Mouse (Mus musculus) stomach, embryonic 14.5 days (tissue): ENCODE measurements around the gene Glb1l. TPM values are rescaled to one million over a fixed set of nuclear protein-coding genes. Genes with fewer than 3 reads are reported as not detected.

Experiments used
- ATAC-seq: fragments of 200-750 bp; cut with Nextera tagmentation; 2 replicates; pipeline ENCODE4 v1.8.0; 2017; ENCODE audit warnings: low read depth, moderate TSS enrichment; ENCODE audit not compliant: insufficient number of reproducible peaks, insufficient read depth, low FRiP score
- H3K27ac ChIP-seq: fragments of 300-500 bp; sonication (generic); 2 replicates; pipeline ENCODE4 v1.5.1; 2014; ENCODE audit warnings: mild to moderate bottlenecking, low read length, moderate library complexity, mixed read lengths
- H3K27me3 ChIP-seq: fragments of 300-500 bp; sonication (generic); 2 replicates; pipeline ENCODE4 v1.6.1; 2014; ENCODE audit warnings: low read length, control low read depth, mixed read lengths; ENCODE audit not compliant: control insufficient read depth, insufficient read depth
- H3K36me3 ChIP-seq: fragments of 300-500 bp; sonication (generic); 2 replicates; pipeline ENCODE4 v1.6.1; 2014; ENCODE audit warnings: mild to moderate bottlenecking, control low read depth, low read length, moderate library complexity, mixed read lengths; ENCODE audit not compliant: control insufficient read depth, insufficient read depth
- H3K4me1 ChIP-seq: fragments of 300-500 bp; sonication (generic); 2 replicates; pipeline ENCODE4 v1.6.1; 2014; ENCODE audit warnings: low read length, control low read depth, mixed read lengths; ENCODE audit not compliant: control insufficient read depth, insufficient read depth
- H3K4me2 ChIP-seq: fragments of 300-500 bp; sonication (generic); replicated peaks from 2 replicates; pipeline ENCODE4 v1.6.1; 2014; ENCODE audit warnings: low read depth, low read length, control low read depth
- H3K4me3 ChIP-seq: fragments of 300-500 bp; sonication (generic); 2 replicates; pipeline ENCODE4 v1.5.1; 2014; ENCODE audit warnings: low read depth, low read length, control low read depth
- H3K9ac ChIP-seq: fragments of 300-500 bp; sonication (generic); replicated peaks from 2 replicates; pipeline ENCODE4 v1.6.1; 2014; ENCODE audit warnings: low read depth, mild to moderate bottlenecking, control low read depth, low read length, moderate library complexity, mixed read lengths
- H3K9me3 ChIP-seq: fragments of 300-500 bp; sonication (generic); 2 replicates; pipeline ENCODE4 v1.6.1; 2016; ENCODE audit warnings: low read depth, low read length, control low read depth; ENCODE audit not compliant: control insufficient read depth
- WGBS: fragments of 180-500 bp; shearing (Covaris S2); extraction: QIAGEN DNeasy Blood & Tissue Kit; methylation state at CpG from one replicate; pipeline ENCODE4 v1.1.7; 2014; 5-methylcytosine and 5-hydroxymethylcytosine counted together
- polyA plus RNA-seq: library from polyadenylated mRNA; unstranded; fragments of >200 nt; fragmentation: Nextera tagmentation; extraction: Ambion mirVana; gene quantifications from 2 replicates; pipeline ENCODE4 v1.2.1, GENCODE M21; 2014

The Glb1l gene
- polyA plus RNA-seq, 1 experiment from 2014 or later, result 22.4 TPM

DNA sequence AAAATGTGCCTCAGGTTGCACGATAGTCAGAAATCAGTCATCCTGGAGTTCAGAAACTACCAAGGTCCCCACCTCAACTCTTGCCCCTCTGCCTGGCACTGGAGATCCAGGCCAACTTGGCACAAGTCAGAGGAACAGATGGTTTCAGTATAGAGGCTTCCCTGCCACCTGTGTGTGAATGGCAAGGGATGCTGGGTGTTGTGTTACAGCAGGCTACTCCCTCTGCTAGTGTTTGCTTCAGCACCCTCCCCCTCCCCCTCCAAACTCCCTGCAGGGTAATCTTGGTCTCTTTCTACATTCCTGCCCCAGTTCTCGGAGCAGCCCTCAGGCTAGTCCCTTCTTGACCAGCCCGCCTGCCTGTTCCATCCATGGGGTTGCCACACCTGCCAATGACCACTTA, 39.9 kb upstream of the Glb1l start:
- H3K4me1 ChIP-seq, result peaks cover 10% of the 10 kb centered on the region
- no peak for ATAC-seq
- 69% methylated on average over 3 of the region's 3 CpGs for WGBS

DNA sequence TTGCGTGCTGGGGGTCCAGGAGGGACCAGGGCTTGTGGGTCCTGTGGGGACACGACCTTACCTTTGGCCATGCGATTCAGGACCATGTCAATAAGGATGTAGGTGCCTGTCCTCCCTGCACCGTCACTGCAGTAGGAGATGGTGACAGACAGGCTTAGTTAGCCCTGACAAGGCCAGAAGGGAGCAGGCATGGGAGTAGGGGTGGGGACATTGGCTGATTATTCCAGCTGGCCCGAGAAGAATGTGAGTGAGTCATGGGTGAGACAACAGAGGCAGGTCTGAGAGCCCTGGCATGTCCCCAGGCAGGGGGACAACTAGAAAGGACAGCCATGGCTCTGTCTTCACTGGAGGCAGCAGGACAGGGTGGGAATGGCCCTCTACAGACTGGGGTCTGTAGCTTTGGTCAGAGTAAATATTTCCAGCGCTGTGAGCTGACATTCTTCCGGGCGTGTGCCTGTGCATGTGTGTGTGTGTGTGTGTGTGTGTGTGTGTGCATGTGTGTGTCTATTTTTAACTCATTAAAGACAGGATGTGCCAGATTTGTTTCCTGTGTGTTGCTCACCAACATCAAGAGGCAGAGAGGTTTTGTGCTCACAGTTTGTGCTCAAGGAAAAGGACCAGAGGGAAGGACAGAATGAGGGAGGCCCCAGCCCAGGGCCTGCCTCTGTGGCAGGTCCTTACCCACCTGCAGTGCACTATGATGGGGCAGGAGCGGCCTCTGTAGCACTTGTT, 37.6 kb upstream of the Glb1l start:
- Histone ChIP-seq H3K27ac (peak overlapping the region; percentile 24; the same call in 1 of the 2 replicates), H3K9ac (no peak overlapping the region), H3K4me1 (peaks cover 10% of the 10 kb centered on the region), H3K36me3 (peaks cover 7% of the 10 kb centered on the region; the same call in 1 of the 2 replicates), H3K9me3 (no peaks in the 10 kb centered on the region), H3K4me2 (no peak overlapping the region), H3K27me3 (no peaks in the 10 kb centered on the region), H3K4me3 (no peak overlapping the region)
- WGBS, result 41% methylated on average over 9 of the region's 9 CpGs
- ATAC-seq, result peak; percentile 56

More for the DNA sequence above, 39.9 kb upstream of the Glb1l start:
- H3K4me3 ChIP-seq, result no peak overlapping the region
- H3K36me3 ChIP-seq, result no peaks in the 10 kb centered on the region; the same call in 1 of the 2 replicates
- H3K27ac ChIP-seq, result no peak overlapping the region
- no peaks in the 10 kb centered on the region for H3K27me3 ChIP-seq
- H3K9me3 ChIP-seq, result no peaks in the 10 kb centered on the region
- no peak overlapping the region for H3K9ac ChIP-seq
- H3K4me2 ChIP-seq, result no peak overlapping the region

DNA sequence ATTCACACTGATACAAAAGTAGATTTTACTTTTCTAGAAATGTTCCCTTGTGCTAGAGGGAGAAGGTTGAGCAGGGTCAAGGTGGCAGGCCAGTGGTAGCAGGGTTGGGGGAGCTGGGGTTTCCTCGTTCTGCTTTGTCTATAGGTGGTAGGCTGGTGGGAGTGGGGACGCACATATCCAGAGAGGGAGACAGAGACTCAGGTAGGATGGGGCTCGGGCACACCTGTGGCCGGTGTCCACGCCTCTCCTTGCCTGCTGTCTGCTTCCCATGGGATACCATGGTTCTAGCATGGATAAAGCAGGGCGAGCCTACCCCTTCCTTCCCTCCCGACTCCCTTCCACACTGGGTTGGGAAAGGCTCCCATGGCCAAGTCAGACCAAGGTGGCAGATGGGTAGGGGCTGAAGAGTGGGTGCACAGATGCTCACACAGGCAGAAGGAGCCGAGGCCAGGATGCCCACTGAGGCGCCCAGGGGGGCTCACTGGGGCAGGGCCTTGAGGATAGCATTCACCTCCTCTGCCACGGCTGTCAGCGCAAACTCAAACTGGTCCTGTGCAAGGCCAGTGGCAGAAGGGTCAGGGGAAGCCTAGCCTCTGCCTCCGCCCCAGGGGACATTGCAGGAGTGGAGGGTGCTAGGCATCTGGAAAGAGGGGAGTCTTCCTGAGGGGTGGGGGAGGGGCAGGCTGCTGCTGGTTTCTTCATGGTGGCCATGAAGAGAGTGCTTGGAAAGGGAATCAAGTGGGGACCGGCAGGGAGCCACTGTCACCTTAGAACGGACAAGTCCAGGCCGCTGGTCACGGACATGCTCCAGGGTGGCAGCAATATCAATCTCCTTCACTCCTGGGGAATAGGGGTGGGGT, 36.7 kb upstream of the Glb1l start:
- Histone ChIP-seq H3K4me2 (no peak overlapping the region), H3K9ac (no peak overlapping the region), H3K27me3 (no peaks in the 10 kb centered on the region), H3K27ac (no peak overlapping the region), H3K4me3 (no peak overlapping the region), H3K36me3 (peaks cover 7% of the 10 kb centered on the region), H3K9me3 (no peaks in the 10 kb centered on the region), H3K4me1 (peaks cover 10% of the 10 kb centered on the region)
- WGBS, result 75% methylated on average over 16 of the region's 16 CpGs
- ATAC-seq, result no peak

DNA sequence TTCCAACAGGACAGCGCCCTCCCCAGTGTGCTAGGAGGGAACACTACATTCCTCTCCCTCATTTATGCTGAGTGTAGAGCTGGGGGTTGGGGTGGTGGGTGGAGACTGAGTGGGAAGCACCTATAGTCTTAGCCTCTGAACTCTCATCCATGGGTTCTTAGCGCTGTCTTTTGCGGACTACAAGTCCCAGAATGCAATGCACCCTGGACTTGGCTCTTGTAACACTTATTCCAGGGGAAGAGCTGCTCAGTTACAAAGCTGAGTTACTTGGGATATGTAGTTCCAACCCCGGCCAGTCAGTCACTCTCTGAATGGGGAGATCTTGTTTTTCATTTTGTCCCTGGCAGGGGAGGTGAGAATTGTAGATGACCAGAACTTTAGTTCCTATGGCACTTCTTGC, 34.2 kb upstream of the Glb1l start:
- no peaks in the 10 kb centered on the region for H3K9me3 ChIP-seq
- H3K36me3 ChIP-seq, result peaks cover 20% of the 10 kb centered on the region
- no peak overlapping the region for H3K27ac ChIP-seq
- 34% methylated on average over 4 of the region's 4 CpGs for WGBS
- no peaks in the 10 kb centered on the region for H3K27me3 ChIP-seq
- H3K9ac ChIP-seq, result no peak overlapping the region
- H3K4me1 ChIP-seq, result peaks cover 10% of the 10 kb centered on the region
- 0 out of 2 replicates have a peak, but pooled peaks have one; percentile 34 for ATAC-seq
- H3K4me2 ChIP-seq, result no peak overlapping the region
- H3K4me3 ChIP-seq, result no peak overlapping the region

DNA sequence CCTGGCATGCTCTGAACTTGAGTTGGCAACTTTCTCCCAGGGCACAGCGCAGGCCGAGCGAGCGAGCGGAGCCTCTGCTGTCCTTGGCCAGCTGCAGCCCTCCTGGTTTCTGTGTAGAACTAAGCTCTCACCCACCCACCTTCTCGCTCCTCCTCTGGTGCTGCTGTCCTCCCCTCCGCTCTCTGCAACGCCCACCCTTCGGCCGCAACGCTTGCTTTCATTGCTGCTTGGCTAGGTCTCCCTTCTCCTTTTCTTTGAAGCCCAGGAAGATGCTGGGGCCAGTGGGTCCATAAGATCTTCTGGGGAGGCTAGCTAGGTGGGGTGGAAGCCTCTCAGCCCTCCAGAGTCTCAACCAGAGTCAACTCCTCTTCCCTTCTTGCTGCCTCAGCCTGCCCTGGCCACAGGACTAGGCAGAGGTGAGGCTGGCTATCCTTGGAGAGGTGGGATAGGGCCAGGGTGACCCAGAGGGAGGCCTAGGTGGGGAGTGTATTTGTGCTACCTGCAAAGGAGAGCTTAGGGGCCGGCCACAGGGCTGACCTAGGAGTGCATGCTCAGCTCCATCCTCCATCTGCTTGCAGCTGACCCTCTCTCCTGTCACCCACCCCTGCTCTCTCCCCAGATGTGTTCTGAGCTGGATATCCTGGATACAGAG, 33.7 kb upstream of the Glb1l start:
- no peaks in the 10 kb centered on the region for H3K27me3 ChIP-seq
- 87% methylated on average over 12 of the region's 12 CpGs for WGBS
- H3K9me3 ChIP-seq, result no peaks in the 10 kb centered on the region
- peaks cover 10% of the 10 kb centered on the region for H3K4me1 ChIP-seq
- no peak overlapping the region for H3K4me3 ChIP-seq
- H3K27ac ChIP-seq, result no peak overlapping the region
- ATAC-seq, result 0 out of 2 replicates have a peak, but pooled peaks have one; percentile 4
- no peak overlapping the region for H3K4me2 ChIP-seq
- H3K9ac ChIP-seq, result no peak overlapping the region
- H3K36me3 ChIP-seq, result peaks cover 21% of the 10 kb centered on the region

DNA sequence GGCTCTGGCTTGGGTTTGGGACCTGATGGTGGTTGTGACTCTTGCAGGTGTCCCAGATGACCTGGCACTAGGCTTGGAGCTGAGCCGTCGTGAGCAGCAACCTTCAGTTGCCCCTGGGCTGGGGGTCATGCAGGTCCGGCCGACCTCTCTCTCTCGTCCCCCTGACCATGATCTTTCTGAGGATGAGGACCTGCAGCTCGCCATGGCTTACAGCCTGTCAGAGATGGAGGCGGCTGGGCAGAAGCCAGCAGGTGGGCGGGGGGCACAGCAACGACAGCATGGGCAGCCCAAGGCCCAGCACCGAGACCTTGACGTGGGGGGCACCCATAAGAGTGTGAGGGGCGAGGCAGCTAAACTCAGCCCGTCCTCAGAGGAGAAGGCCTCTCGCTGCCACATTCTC, 32.8 kb upstream of the Glb1l start:
- Histone ChIP-seq H3K9ac (no peak overlapping the region), H3K4me2 (no peak overlapping the region), H3K36me3 (peaks cover 21% of the 10 kb centered on the region), H3K27me3 (no peaks in the 10 kb centered on the region), H3K27ac (no peak overlapping the region), H3K4me3 (no peak overlapping the region), H3K4me1 (peaks cover 8% of the 10 kb centered on the region), H3K9me3 (no peaks in the 10 kb centered on the region)
- ATAC-seq, result no peak
- 88% methylated on average over 14 of the region's 14 CpGs for WGBS

DNA sequence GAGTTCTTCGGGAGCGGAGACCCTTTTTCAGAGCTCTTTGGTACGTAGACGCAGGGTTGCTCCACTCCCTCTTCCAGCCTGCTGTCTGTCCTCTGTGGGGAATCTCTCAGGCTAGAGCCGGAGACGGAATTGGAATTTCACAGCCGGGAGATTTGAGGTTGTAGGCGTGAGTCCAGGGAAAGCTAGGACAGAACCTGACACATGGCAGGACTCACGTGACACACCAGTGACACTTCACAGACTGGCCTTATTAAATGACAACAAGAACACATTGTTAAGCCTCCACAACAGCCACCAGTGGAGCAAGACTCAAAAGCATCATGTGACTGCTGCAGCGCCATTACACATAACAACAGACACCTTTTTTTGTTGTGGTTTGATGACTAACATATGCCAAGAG, 29.0 kb upstream of the Glb1l start:
- Histone ChIP-seq H3K27me3 (no peaks in the 10 kb centered on the region), H3K9me3 (no peaks in the 10 kb centered on the region), H3K27ac (no peak overlapping the region), H3K36me3 (peaks cover 21% of the 10 kb centered on the region), H3K4me1 (peaks cover 2% of the 10 kb centered on the region; the same call in 1 of the 2 replicates), H3K4me3 (no peak overlapping the region), H3K9ac (no peak overlapping the region), H3K4me2 (no peak overlapping the region)
- 85% methylated on average over 10 of the region's 10 CpGs for WGBS
- no peak for ATAC-seq
